Mouse (Mus musculus) inflammation-experienced regulatory T-cells, adult 16 weeks (primary cell): Measurements from ENCODE around the gene Agbl4. TPM values are rescaled to one million over a fixed set of nuclear protein-coding genes. Genes with fewer than 3 reads are reported as not detected.

Experiments used
- polyA plus RNA-seq: library from polyadenylated mRNA; unstranded; fragments of 100-300 nt; shearing (Covaris generic); gene quantifications from one replicate; pipeline ENCODE4 v1.2.1, GENCODE M21; 2017

The Agbl4 gene
- not detected for polyA plus RNA-seq

DNA sequence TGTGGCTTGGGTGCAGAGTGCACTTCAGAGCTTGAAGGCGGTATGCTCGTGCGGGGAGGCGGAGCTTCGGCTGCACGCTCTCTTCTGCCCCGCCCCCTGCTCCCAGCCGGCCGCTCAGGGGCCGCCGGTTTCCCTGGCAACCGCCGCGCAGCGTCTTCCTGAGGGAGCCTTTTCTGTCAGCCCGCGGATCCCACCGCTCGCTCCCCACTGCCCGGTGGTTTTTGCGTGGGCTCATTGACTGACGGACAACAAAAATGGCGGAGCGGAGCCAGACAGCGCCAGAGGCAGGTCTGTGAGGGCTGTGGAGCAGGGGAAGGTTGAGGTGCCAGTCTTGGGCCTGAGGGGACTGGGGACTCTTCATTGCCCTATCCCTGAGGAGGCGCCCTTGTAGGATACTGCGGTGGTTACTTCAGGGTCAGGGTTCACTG lies at the start of gene Agbl4:
Gene Agbl4, plus strand, starts transcription at position 44 of the 428 bp plus-strand sequence.

DNA sequence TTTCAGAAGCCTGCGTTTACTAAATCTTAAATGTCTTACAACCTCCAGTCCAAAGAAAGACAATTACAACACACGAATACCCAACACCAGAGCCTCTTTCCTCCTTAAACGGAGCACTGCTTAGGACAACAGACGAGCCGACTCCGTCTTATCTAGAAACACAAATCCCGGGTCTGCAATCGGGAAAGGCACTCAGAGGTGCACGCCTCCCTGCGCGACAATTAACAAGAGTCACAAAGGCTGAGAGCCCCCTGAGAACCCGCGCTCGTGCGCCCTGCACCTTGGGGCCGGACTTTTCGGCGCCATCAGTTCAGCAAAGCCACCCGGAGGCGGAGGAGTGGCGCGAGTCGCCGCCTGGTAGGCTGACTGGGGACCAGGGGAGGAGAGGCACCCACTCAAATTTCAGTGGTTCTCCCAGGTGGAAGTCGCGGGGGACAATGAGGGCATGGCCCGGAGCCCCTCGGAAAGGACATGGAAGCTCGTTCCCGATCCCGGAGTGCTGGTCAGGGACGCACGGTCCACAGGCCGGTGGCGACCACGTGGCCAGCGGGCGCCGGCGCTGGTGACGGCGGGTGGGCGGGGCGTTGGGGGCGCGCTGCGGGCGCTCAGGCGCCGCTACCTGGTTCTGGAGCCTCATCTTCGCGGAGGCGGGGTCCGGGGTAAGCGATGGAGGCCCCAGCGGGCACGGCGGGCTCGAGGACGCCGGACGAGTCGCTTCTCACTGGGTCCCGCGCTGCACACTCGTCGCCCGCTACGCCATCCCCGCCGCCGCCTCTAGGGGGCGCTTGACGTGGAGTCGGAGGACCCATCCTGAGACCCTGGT lies 46.1 kb upstream of the Agbl4 start, which contains the start of gene Elavl4:
Gene Elavl4, minus strand, starts transcription at position 732 of the 823 bp plus-strand sequence.

GRCm38 (mm10) chr4:111414818-111415488 lies 1017.5 kb downstream of the Agbl4 start, which contains the start of gene Bend5:
Gene Bend5 (plus strand): TSS chr4:111415006.

Other genes starting within 250 kb of the Agbl4 start
- gene Elavl4, start 45.8 kb upstream of the Agbl4 start, polyA plus RNA-seq: not detected